In the genomic region with DNA sequence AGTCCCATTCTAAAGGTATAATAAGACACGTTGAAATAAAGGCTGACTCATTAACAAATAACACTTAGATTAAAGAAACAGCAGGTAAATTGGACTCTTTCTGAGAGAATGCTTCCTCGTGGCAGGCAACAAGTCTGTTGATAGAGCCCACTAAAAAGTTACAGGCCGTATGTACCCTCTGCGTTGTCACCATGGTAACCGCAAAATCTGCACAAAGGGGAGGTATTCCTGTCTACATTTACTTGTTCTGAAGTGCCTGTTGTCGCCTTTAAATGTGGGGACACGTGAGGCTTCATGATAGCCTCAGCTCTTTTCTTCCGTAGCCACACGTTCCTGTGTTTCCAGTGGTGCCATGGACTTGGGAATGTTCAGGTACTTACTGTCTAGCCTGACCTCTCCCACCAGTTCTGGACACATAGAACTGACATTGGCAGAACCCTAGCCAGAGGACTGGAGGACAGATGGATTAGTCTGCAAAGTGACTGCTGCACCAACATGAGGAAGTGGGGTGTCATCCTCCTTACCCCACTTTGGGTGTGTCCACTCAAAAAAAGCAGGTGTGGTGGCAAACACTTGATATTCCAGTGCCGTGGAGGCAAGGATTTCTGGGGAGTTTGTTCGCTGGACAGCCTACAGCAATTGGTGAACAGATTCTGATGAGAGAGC, we compare ENCODE assay signal across 21 mouse cellular contexts.
"Had no signal": no experiment of that assay in that cellular context is flagged by ENCODE, and none has a peak within 500 bp of the region (broad histone marks: within the 10 kb centered on the region; RNA-seq: fewer than 3 reads in every experiment).

No protein-coding gene starts in this region.

- H3K9me3 ChIP-seq: limb, embryonic 13.5 days; liver, embryonic 12.5 days; liver, embryonic 15.5 days; megakaryocyte, embryonic 14.5 days; midbrain, embryonic 10.5 days; midbrain, embryonic 13.5 days had no signal

- H3K4me1 ChIP-seq: liver, embryonic 12.5 days had no signal

- H3K27ac ChIP-seq: limb, embryonic 13.5 days; liver, embryonic 12.5 days; liver, embryonic 15.5 days; midbrain, embryonic 10.5 days; midbrain, embryonic 13.5 days; stomach, postnatal 0 days had no signal

- H3K9ac ChIP-seq: limb, embryonic 13.5 days; liver, embryonic 12.5 days; liver, embryonic 15.5 days; midbrain, embryonic 13.5 days had no signal

- H3K4me3 ChIP-seq: limb, embryonic 13.5 days; liver, embryonic 12.5 days; liver, embryonic 15.5 days; megakaryocyte, embryonic 14.5 days; midbrain, embryonic 10.5 days; midbrain, embryonic 13.5 days; myocyte had no signal

- ATAC-seq: liver, embryonic 12.5 days; midbrain, embryonic 13.5 days; midbrain, embryonic 16.5 days had no signal

- H3K27me3 ChIP-seq: limb, embryonic 13.5 days; liver, embryonic 12.5 days; liver, embryonic 15.5 days; megakaryocyte, embryonic 14.5 days; midbrain, embryonic 13.5 days had no signal

- DNase-seq: kidney, adult 9 months; kidney, postnatal 14 days; kidney, postnatal 4 days; left cerebral cortex, postnatal 4 days; liver; lung, adult 2 months; lung, postnatal 14 days; lung, postnatal 4 days; right cerebral cortex, postnatal 4 days; thymus, adult 2 months; thymus, postnatal 14 days; thymus, postnatal 4 days had no signal

- H3K36me3 ChIP-seq: limb, embryonic 13.5 days; midbrain, embryonic 13.5 days had no signal

- H3K4me2 ChIP-seq: limb, embryonic 13.5 days; liver, embryonic 12.5 days; liver, embryonic 15.5 days; midbrain, embryonic 13.5 days had no signal
